Mouse (Mus musculus) small intestine, adult 2 months (tissue): ENCODE measurements around the gene Agmo.

Experiments
- CTCF ChIP-seq: fragments of 200-500 bp; IDR thresholded peaks from 2 replicates; pipeline ENCODE4 v1.5.1; 2012; ENCODE audit warnings: low read depth, mild to moderate bottlenecking, control low read depth, inconsistent platforms, low read length, moderate library complexity, mixed read lengths; ENCODE audit not compliant: insufficient replicate concordance, insufficient read length; ENCODE audit errors: extremely low read depth
- POLR2A ChIP-seq: fragments of 200-500 bp; IDR thresholded peaks from 2 replicates; pipeline ENCODE4 v1.6.1; 2012; ENCODE audit warnings: low read depth, mild to moderate bottlenecking, control low read depth, inconsistent platforms, low read length, moderate library complexity

DNA sequence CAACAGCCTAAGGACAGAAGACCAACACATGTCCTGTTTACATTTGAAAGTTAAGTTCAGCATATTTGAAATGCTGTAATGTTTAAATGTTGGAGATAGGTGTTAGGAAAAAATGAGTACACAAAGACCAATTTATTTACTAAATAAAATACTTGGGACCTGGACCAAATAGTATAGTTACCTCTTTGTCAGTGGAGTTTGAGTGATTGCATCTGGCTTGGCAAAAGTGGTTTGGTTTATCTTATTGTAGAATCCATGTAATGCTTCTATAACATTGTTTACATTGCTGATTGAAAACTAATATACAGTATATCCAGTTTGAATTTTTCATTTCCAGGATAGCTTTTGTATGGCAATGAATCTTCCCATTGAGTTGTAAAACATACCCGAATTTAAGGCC, 193.0 kb downstream of the Agmo start:
- no peak for TF ChIP-seq CTCF
- no peak for TF ChIP-seq POLR2A
